11 mouse cellular contexts compared by ENCODE assay signal in the genomic region with DNA sequence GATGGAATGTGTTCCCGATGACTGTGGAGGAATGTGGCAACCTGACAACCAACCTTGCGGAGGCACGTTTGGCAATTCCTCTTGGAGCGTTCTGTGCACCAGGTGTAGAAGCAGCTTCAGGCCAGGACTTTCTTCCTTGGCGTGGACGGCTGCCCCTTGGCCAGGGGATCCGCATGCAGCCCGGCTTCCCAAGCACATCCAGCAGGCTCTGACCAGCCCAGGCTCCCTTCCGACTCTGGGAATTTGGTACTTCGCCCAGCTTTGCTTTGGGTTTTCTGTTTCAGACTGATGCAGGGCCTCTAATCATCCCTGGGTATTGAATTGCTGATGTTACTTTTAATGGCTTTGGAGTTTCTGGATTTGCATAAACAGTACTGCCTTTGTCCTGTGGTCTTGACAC. TPM values are rescaled to one million over a fixed set of nuclear protein-coding genes. Genes with fewer than 3 reads are reported as not detected.
DNase-seq lines count a peak whose midpoint lies in the region; ATAC-seq and TF ChIP-seq lines count a peak whose summit lies in the region.
"Had no signal": no experiment of that assay in that cellular context is flagged by ENCODE, and none has a peak within 500 bp of the region (broad histone marks: within the 10 kb centered on the region; RNA-seq: fewer than 3 reads in every experiment).

No protein-coding gene starts in this region.

- ATAC-seq in hindbrain, embryonic 14.5 days (ENCODE audit: low FRiP score), result peak; percentile 31; the same call in 1 of the 2 replicates
- ATAC-seq in embryonic facial prominence, embryonic 14.5 days (ENCODE audit: low read depth), result 0 out of 2 replicates have a peak, but pooled peaks have one; percentile 41
- ATAC-seq in liver, postnatal 0 days, result no peak
- no peak for ATAC-seq in megakaryocyte, adult 5-6 weeks (ENCODE audit: poor library complexity, severe bottlenecking)

- H3K4me1 ChIP-seq in hindbrain, embryonic 14.5 days (replicated peaks; ENCODE audit: control insufficient read depth, insufficient read depth, low read length), result no peaks in the 10 kb centered on the region
- peaks cover 6% of the 10 kb centered on the region for H3K4me1 ChIP-seq in hindbrain, embryonic 10.5 days (replicated peaks)
- peaks cover 14% of the 10 kb centered on the region for H3K4me1 ChIP-seq in embryonic facial prominence, embryonic 14.5 days (ENCODE audit: control insufficient read depth, insufficient read depth, low read length)
- no peaks in the 10 kb centered on the region for H3K4me1 ChIP-seq in liver, postnatal 0 days (ENCODE audit: insufficient read depth)
- H3K4me1 ChIP-seq: liver, embryonic 15.5 days; midbrain, embryonic 12.5 days had no signal

- no peak overlapping the region for H3K9ac ChIP-seq in hindbrain, embryonic 14.5 days
- no peak overlapping the region for H3K9ac ChIP-seq in embryonic facial prominence, embryonic 14.5 days (ENCODE audit: low read depth, low read length)
- H3K9ac ChIP-seq in liver, postnatal 0 days (replicated peaks), result no peak overlapping the region
- H3K9ac ChIP-seq: liver, embryonic 15.5 days; midbrain, embryonic 12.5 days had no signal

- TF ChIP-seq EP300 in liver, postnatal 0 days (IDR thresholded peaks at IDR 0.05; ENCODE audit: low read depth), result no peak

- no peak overlapping the region for H3K27ac ChIP-seq in hindbrain, embryonic 14.5 days
- H3K27ac ChIP-seq in hindbrain, embryonic 10.5 days, result no peak overlapping the region
- peak overlapping the region; percentile 8 for H3K27ac ChIP-seq in embryonic facial prominence, embryonic 14.5 days (replicated peaks; ENCODE audit: low read depth, low read length)
- H3K27ac ChIP-seq in liver, postnatal 0 days (ENCODE audit: low read depth), result no peak overlapping the region
- H3K27ac ChIP-seq: liver, embryonic 15.5 days; midbrain, embryonic 12.5 days had no signal

- intact Hi-C loops in left cerebral cortex, postnatal 36 days (cut with DNase I), result no loop called here

- H3K36me3 ChIP-seq in hindbrain, embryonic 14.5 days (replicated peaks; ENCODE audit: control insufficient read depth, insufficient read depth), result no peaks in the 10 kb centered on the region
- H3K36me3 ChIP-seq in hindbrain, embryonic 10.5 days, result no peaks in the 10 kb centered on the region
- H3K36me3 ChIP-seq in embryonic facial prominence, embryonic 14.5 days (ENCODE audit: control insufficient read depth, insufficient read depth, low read length), result no peaks in the 10 kb centered on the region
- H3K36me3 ChIP-seq in liver, postnatal 0 days (replicated peaks; ENCODE audit: insufficient read depth, low read length), result no peaks in the 10 kb centered on the region
- H3K36me3 ChIP-seq: liver, embryonic 15.5 days; midbrain, embryonic 12.5 days had no signal

- DNase-seq in hindbrain, embryonic 14.5 days (ENCODE audit: low spot score), result no peak
- DNase-seq in hindbrain, embryonic 10.5 days (ENCODE audit: low spot score), result no peak
- DNase-seq in embryonic facial prominence, embryonic 14.5 days (ENCODE audit: low spot score), result peak; percentile 68
- DNase-seq in gonadal fat pad, adult 2 months (ENCODE audit: low read depth), result peak; percentile 42
- DNase-seq in left cerebral cortex, postnatal 36 days (ENCODE audit: low spot score in 2 of 2), result peak; percentile 14 to 18
- no peak for DNase-seq in liver, postnatal 0 days
- no peak for DNase-seq in spleen, adult 12 weeks (ENCODE audit: low spot score)

- no peak overlapping the region for H3K4me3 ChIP-seq in hindbrain, embryonic 14.5 days (replicated peaks; ENCODE audit: low read length)
- H3K4me3 ChIP-seq in hindbrain, embryonic 10.5 days, result no peak overlapping the region
- H3K4me3 ChIP-seq in embryonic facial prominence, embryonic 14.5 days (ENCODE audit: low read depth, low read length), result no peak overlapping the region
- no peak overlapping the region for H3K4me3 ChIP-seq in liver, postnatal 0 days (ENCODE audit: low read depth, low read length)
- H3K4me3 ChIP-seq: liver, embryonic 15.5 days; midbrain, embryonic 12.5 days had no signal

- no peak for TF ChIP-seq CTCF in liver, postnatal 0 days (IDR thresholded peaks at IDR 0.05; ENCODE audit: low read depth)

- H3K27me3 ChIP-seq in hindbrain, embryonic 14.5 days (ENCODE audit: control insufficient read depth, insufficient read depth, low read length), result no peaks in the 10 kb centered on the region
- H3K27me3 ChIP-seq in hindbrain, embryonic 10.5 days (ENCODE audit: insufficient read depth, poor library complexity, severe bottlenecking), result no peaks in the 10 kb centered on the region
- no peaks in the 10 kb centered on the region for H3K27me3 ChIP-seq in embryonic facial prominence, embryonic 14.5 days (replicated peaks; ENCODE audit: control insufficient read depth, insufficient read depth, low read length)
- no peaks in the 10 kb centered on the region for H3K27me3 ChIP-seq in liver, postnatal 0 days (ENCODE audit: insufficient read depth, low read length)
- H3K27me3 ChIP-seq: liver, embryonic 15.5 days; midbrain, embryonic 12.5 days had no signal

- no peak overlapping the region for H3K4me2 ChIP-seq in hindbrain, embryonic 14.5 days (replicated peaks)
- H3K4me2 ChIP-seq in embryonic facial prominence, embryonic 14.5 days (ENCODE audit: low read depth, low read length), result no peak overlapping the region
- no peak overlapping the region for H3K4me2 ChIP-seq in liver, postnatal 0 days (ENCODE audit: low read depth, low read length)
- H3K4me2 ChIP-seq: liver, embryonic 15.5 days; midbrain, embryonic 12.5 days had no signal

- peaks cover 7% of the 10 kb centered on the region; the same call in 1 of the 2 replicates for H3K9me3 ChIP-seq in hindbrain, embryonic 14.5 days (ENCODE audit: control insufficient read depth, low read length)
- H3K9me3 ChIP-seq in hindbrain, embryonic 10.5 days, result peaks cover 6% of the 10 kb centered on the region; the same call in 1 of the 2 replicates
- H3K9me3 ChIP-seq in embryonic facial prominence, embryonic 14.5 days (ENCODE audit: control insufficient read depth, low read length), result peaks cover 10% of the 10 kb centered on the region
- H3K9me3 ChIP-seq in liver, postnatal 0 days (ENCODE audit: low read length), result no peaks in the 10 kb centered on the region
- H3K9me3 ChIP-seq: liver, embryonic 15.5 days had no signal

- 76% methylated on average over 10 of the region's 10 CpGs for WGBS in hindbrain, embryonic 14.5 days
- WGBS in hindbrain, embryonic 10.5 days, result 84% methylated on average over 10 of the region's 10 CpGs
- 46% methylated on average over 10 of the region's 10 CpGs for WGBS in embryonic facial prominence, embryonic 14.5 days
- WGBS in liver, postnatal 0 days (ENCODE audit: insufficient replicate concordance), result 83% methylated on average over 10 of the region's 10 CpGs

RNA-seq across cellular contexts. Expression of a gene that starts 14.8 kb away (rescaled TPM):
- polyA plus RNA-seq in hindbrain, embryonic 14.5 days (2014; fragmentation: Nextera tagmentation; extraction: Ambion mirVana), result 3.4 and 3.9 TPM in 2 replicates
- 1.7 and 1.8 TPM in 2 replicates for polyA plus RNA-seq in hindbrain, embryonic 10.5 days (2016; fragmentation: Nextera tagmentation; extraction: Ambion mirVana)
- polyA plus RNA-seq in embryonic facial prominence, embryonic 14.5 days (2014; fragmentation: Nextera tagmentation; extraction: Ambion mirVana), result 5.5 and 6.6 TPM in 2 replicates
- 0.97 and 1.5 TPM in 2 replicates for polyA plus RNA-seq in gonadal fat pad, adult 2 months (2012; rRNA removed)
- 1 to 10 TPM; 5.3 TPM for total RNA-seq in left cerebral cortex, postnatal 36 days (2021)
- polyA plus RNA-seq in liver, postnatal 0 days (2015; fragmentation: Nextera tagmentation; extraction: Ambion mirVana), result 0.21 and 0.38 TPM in 2 replicates
- not detected in 2 replicates for total RNA-seq in megakaryocyte, adult 5-6 weeks (2015)
- total RNA-seq in megakaryocyte, adult 5-6 weeks (2017), result not detected in 2 replicates
- total RNA-seq: hematopoietic stem cell, adult 5-6 weeks had no signal

RNA-seq across cellular contexts. Expression of a gene that starts 28.0 kb away (rescaled TPM):
- 37.9 and 39.2 TPM in 2 replicates for polyA plus RNA-seq in hindbrain, embryonic 14.5 days (2014; fragmentation: Nextera tagmentation; extraction: Ambion mirVana)
- 49.9 and 64.4 TPM in 2 replicates for polyA plus RNA-seq in hindbrain, embryonic 10.5 days (2016; fragmentation: Nextera tagmentation; extraction: Ambion mirVana)
- polyA plus RNA-seq in embryonic facial prominence, embryonic 14.5 days (2014; fragmentation: Nextera tagmentation; extraction: Ambion mirVana), result 71.0 and 84.1 TPM in 2 replicates
- polyA plus RNA-seq in gonadal fat pad, adult 2 months (2012; rRNA removed), result 13.0 and 15.2 TPM in 2 replicates
- total RNA-seq in left cerebral cortex, postnatal 36 days (2021), result 10 to 100 TPM; 29.0 to 35.2 TPM
- polyA plus RNA-seq in liver, postnatal 0 days (2015; fragmentation: Nextera tagmentation; extraction: Ambion mirVana), result 15.5 and 17.1 TPM in 2 replicates
- 16.9 and 24.7 TPM in 2 replicates for total RNA-seq in megakaryocyte, adult 5-6 weeks (2015)
- total RNA-seq in megakaryocyte, adult 5-6 weeks (2017), result 13.0 and 18.7 TPM in 2 replicates

Comparison
In these comparisons a context has a peak if more than half of its experiments do, and no peak if none do; other contexts are left out.
1. ATAC-seq: peak in hindbrain, embryonic 14.5 days (single experiment) and embryonic facial prominence, embryonic 14.5 days (single experiment); none in liver, postnatal 0 days (single experiment) and megakaryocyte, adult 5-6 weeks (single experiment).
2. DNase-seq: peak in embryonic facial prominence, embryonic 14.5 days (single experiment), gonadal fat pad, adult 2 months (single experiment) and left cerebral cortex, postnatal 36 days (2 of 2); none in hindbrain, embryonic 14.5 days (single experiment), hindbrain, embryonic 10.5 days (single experiment), liver, postnatal 0 days (single experiment) and spleen, adult 12 weeks (single experiment).